Mouse (Mus musculus) midbrain, embryonic 15.5 days (tissue): ENCODE results near the gene Timm17b. TPM values are rescaled to one million over a fixed set of nuclear protein-coding genes. Genes with fewer than 3 reads are reported as not detected.

Source experiments
- ATAC-seq: fragments of 200-750 bp; cut with Nextera tagmentation; replicated peaks from 2 replicates; pipeline ENCODE4 v1.8.0; 2017; ENCODE audit warnings: moderate TSS enrichment
- H3K27ac ChIP-seq: fragments of 300-500 bp; sonication (generic); 2 replicates; pipeline ENCODE4 v1.5.1; 2015; ENCODE audit warnings: mild to moderate bottlenecking, inconsistent platforms
- H3K27me3 ChIP-seq: fragments of 300-500 bp; sonication (generic); replicated peaks from 2 replicates; pipeline ENCODE4 v1.6.1; 2015; ENCODE audit warnings: inconsistent platforms
- H3K36me3 ChIP-seq: fragments of 300-500 bp; sonication (generic); replicated peaks from 2 replicates; pipeline ENCODE4 v1.6.1; 2015; ENCODE audit warnings: inconsistent platforms
- H3K4me1 ChIP-seq: fragments of 300-500 bp; sonication (generic); 2 replicates; pipeline ENCODE4 v1.6.1; 2015; ENCODE audit warnings: inconsistent platforms
- H3K4me2 ChIP-seq: fragments of 300-500 bp; sonication (generic); 2 replicates; pipeline ENCODE4 v1.6.1; 2015; ENCODE audit warnings: inconsistent platforms, mild to moderate bottlenecking, moderate library complexity
- H3K4me3 ChIP-seq: fragments of 300-500 bp; sonication (generic); 2 replicates; pipeline ENCODE4 v1.5.1; 2015; ENCODE audit warnings: mild to moderate bottlenecking, inconsistent platforms
- H3K9ac ChIP-seq: fragments of 300-500 bp; sonication (generic); 2 replicates; pipeline ENCODE4 v1.6.1; 2015; ENCODE audit warnings: mild to moderate bottlenecking, inconsistent platforms
- H3K9me3 ChIP-seq: fragments of 300-500 bp; sonication (generic); 2 replicates; pipeline ENCODE4 v1.6.1; 2016; ENCODE audit warnings: inconsistent platforms
- WGBS: fragments of 180-500 bp; shearing (Covaris S2); methylation state at CpG from one replicate; pipeline ENCODE4 v1.1.7; 2015; ENCODE audit warnings: mixed read lengths; 5-methylcytosine and 5-hydroxymethylcytosine counted together
- polyA plus RNA-seq: library from polyadenylated mRNA; unstranded; fragments of >200 nt; fragmentation: Nextera tagmentation; extraction: Ambion mirVana; gene quantifications from 2 replicates; pipeline ENCODE4 v1.2.1, GENCODE M21; 2015

Gene Timm17b
- polyA plus RNA-seq = 173 and 178 TPM in 2 replicates

DNA sequence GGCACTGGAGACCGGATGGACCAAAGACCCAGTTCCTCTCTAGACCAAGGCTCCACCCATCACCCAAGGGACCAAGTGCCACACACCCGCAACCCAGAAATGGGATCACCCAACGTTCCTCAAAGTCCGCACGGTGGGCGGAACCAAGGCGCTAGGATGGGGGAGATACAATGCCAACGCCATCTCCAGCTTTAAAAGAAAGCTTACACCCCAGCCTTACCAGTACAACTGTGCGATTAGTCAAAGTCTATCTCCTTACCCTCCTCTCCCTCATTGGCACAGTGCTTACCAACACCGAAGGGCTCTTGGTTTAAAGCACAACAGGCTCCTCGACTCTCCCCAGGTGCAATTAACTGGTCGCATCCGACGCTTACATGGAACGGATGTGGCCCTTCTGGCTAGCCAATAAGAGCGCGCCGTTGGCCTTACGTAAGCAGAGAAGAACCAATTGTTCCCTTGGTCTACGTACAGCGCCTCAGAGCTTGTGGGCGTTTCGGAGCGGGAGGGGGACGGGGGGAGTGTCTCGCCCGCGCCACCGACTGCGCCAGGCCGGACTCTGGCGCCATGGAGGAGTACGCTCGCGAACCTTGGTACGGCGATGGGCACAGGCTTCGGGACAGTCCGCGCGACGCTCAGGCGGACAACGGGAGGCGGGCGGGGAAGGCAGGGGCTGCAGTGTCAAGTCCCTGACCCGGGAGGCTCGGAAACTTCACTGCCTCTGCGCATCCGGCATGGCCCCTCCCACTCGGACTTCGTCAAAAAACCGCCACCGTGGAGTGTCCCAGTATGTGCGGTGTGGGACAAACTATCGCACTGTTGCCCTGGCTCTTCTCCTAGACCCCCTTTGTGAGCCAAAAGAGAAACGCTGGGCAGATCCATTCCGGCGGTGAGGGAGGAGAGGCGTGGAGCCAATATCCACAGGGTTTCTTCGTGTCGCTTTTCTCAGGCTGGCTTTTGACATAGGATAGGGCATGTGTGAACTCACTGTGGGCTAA is at the start of gene Timm17b, which contains the start of gene Pqbp1:
Gene Timm17b, plus strand, starts transcription at position 478 of the 995 bp plus-strand sequence.
Gene Pqbp1, minus strand, starts transcription at position 390 of the 995 bp plus-strand sequence.
- Histone ChIP-seq H3K4me2 (peak within 1 kb of the TSS; percentile 54), H3K27me3 (no peaks in the 10 kb centered on the region), H3K9ac (peak within 1 kb of the TSS; percentile 55), H3K36me3 (no peaks in the 10 kb centered on the region; the same call in 1 of the 2 replicates), H3K4me1 (peaks cover 13% of the 10 kb centered on the region), H3K4me3 (peak within 1 kb of the TSS; percentile 60), H3K27ac (peak within 1 kb of the TSS; percentile 92), H3K9me3 (no peaks in the 10 kb centered on the region)
- ATAC-seq = peak; percentile 99
- 19% methylated on average over 58 of the region's 62 CpGs for WGBS

DNA sequence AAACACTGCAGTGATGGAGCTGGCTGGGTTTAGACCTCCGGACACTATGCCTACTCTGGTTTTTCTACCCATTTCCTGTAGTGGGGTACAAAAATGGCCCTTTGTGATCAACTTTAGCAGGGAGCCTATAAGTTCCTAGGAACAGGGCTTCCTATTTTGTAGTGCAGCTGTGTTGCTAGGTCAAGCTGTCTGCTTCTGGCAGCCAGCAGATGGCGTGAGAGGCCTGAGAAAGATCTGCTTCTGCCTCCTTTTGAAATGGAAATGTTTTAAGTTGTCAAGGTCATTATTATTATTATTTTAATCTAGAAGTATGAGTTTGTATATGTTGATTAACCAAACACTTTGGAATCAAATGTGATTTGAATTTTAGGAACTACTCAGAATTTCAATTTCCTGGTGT is 44.6 kb upstream of the Timm17b start:
- 45% methylated on average over 2 of the region's 2 CpGs for WGBS
- Histone ChIP-seq H3K4me1 (no peaks in the 10 kb centered on the region), H3K27ac (no peak overlapping the region), H3K9me3 (no peaks in the 10 kb centered on the region), H3K4me3 (no peak overlapping the region), H3K36me3 (no peaks in the 10 kb centered on the region), H3K4me2 (no peak overlapping the region), H3K27me3 (no peaks in the 10 kb centered on the region), H3K9ac (no peak overlapping the region)
- ATAC-seq = no peak

DNA sequence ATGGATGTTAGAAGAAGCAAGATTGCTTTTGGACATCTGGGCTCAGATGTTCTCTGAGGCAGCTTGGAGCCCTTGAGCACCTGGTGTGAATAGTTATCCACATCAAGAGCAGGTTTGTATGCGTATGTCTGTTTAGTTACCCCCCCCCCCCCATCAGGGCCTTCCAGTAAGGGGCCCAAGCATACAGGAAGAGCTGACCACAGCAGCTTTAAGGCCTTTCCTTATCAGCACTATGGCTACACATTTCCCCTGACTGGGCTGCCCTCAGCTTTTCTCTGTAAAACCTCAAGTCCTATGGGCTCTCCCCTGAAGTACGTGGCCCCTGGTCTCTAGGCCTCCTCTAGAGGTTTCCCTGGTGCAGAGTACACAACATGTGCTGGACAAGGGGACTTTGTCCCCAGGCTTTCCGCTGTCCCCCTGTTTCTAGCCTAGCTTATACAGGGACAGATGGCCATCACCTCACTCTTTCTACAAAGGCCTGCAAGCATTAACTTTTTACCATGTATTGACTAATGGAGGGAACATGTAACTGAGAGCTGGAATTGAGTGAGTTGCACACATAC is 39.9 kb upstream of the Timm17b start:
- no peaks in the 10 kb centered on the region for H3K4me1 ChIP-seq
- WGBS = 87% methylated on average over 3 of the region's 3 CpGs
- H3K27me3 ChIP-seq = no peaks in the 10 kb centered on the region
- no peaks in the 10 kb centered on the region for H3K9me3 ChIP-seq
- no peak overlapping the region for H3K27ac ChIP-seq
- H3K9ac ChIP-seq = no peak overlapping the region
- H3K4me3 ChIP-seq = no peak overlapping the region
- ATAC-seq = no peak
- no peaks in the 10 kb centered on the region for H3K36me3 ChIP-seq
- no peak overlapping the region for H3K4me2 ChIP-seq

DNA sequence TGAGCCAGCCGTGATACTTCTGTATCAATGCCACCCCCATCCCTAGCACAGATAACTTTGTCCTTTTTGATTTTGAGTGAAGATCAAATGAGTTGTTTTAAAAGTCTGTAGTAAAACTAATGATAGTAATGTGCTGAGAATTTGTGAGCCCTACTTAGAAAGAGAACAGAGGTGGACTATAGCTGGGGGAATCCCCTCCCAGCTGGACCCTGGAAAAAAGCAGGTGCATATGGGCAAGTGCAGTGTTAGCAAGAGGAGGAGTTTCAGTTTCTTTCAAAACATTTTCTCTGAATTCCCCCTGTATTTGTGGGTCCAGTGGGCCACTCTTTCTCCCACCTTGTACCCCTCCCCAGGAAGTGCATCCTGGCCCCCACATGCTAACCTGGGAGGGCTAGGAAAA is 36.0 kb upstream of the Timm17b start:
- no peak for ATAC-seq
- Histone ChIP-seq H3K4me1 (no peaks in the 10 kb centered on the region), H3K36me3 (no peaks in the 10 kb centered on the region), H3K4me2 (no peak overlapping the region), H3K9ac (no peak overlapping the region), H3K9me3 (no peaks in the 10 kb centered on the region), H3K27me3 (no peaks in the 10 kb centered on the region), H3K27ac (no peak overlapping the region), H3K4me3 (no peak overlapping the region)
- WGBS = 84% methylated on average over 1 of the region's 1 CpGs

DNA sequence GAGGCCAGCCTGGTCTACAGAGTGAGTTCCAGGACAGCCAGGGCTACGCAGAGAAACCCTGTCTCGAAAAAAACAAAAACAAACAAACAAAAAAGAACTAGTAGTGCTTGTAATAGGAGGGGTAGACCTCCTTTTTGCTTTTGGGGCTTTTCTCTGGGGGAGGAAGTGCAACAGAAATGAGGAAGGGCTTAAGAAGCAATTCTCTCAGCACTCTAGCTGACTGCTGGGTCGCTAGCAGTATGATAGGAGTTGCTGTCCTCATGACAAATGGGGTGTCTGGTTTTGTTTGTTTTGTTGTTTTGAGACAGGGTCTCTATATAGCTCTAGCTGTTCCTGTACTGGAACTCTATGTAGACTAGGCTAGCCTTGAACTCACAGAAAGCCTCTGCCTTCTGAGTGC is 34.6 kb upstream of the Timm17b start:
- Histone ChIP-seq H3K4me3 (no peak overlapping the region), H3K9ac (no peak overlapping the region), H3K36me3 (no peaks in the 10 kb centered on the region), H3K4me1 (no peaks in the 10 kb centered on the region), H3K4me2 (no peak overlapping the region), H3K27me3 (no peaks in the 10 kb centered on the region), H3K9me3 (no peaks in the 10 kb centered on the region), H3K27ac (no peak overlapping the region)
- ATAC-seq = no peak
- WGBS = 80% methylated on average over 3 of the region's 3 CpGs

DNA sequence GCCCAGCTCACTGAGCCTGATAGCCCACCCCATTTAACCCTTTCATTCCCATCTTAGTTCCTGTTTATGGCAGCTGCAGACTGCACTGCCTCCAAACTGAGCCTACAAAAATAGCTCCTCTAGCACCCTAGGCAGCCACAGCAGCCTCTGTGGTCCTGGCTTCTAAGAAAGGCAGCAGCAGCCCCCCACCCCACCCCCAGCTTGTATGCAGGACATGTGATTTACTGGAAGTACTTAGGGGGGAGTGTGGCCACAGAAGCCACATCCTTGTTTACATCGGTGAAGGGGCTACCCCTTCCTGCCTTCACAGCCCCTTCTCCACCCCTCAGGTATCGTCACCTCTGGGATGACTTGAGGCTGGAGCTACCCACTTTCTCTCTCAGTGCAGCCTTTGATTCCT is 33.8 kb upstream of the Timm17b start:
- Histone ChIP-seq H3K27me3 (no peaks in the 10 kb centered on the region), H3K27ac (no peak overlapping the region), H3K4me3 (no peak overlapping the region), H3K4me2 (no peak overlapping the region), H3K9ac (no peak overlapping the region), H3K4me1 (no peaks in the 10 kb centered on the region), H3K9me3 (no peaks in the 10 kb centered on the region), H3K36me3 (no peaks in the 10 kb centered on the region)
- ATAC-seq = no peak
- WGBS = 73% methylated on average over 2 of the region's 2 CpGs

DNA sequence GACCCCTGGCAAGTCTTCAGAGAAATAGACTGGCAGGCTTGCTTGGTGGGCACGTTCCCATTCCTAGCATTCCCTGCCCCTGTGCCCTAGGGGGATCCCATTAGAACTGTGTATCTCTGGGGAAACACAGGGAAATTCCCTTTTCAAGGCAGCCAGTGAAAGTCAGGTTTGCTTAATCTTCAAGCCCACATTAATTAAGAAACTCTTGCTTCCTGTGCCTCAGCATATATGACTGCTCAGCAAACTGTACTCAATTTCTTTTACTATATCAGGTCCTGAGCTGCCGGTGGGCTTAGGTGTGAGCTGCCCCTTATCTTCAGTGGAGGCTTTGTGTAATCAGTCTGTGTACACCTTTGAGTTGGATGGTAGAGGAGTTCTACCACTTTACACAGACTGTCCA is 33.4 kb upstream of the Timm17b start:
- ATAC-seq = no peak
- H3K27ac ChIP-seq = no peak overlapping the region
- no peak overlapping the region for H3K4me2 ChIP-seq
- H3K9ac ChIP-seq = no peak overlapping the region
- H3K4me3 ChIP-seq = no peak overlapping the region
- H3K27me3 ChIP-seq = no peaks in the 10 kb centered on the region
- no peaks in the 10 kb centered on the region for H3K4me1 ChIP-seq
- no peaks in the 10 kb centered on the region for H3K9me3 ChIP-seq
- WGBS = 57% methylated on average over 2 of the region's 2 CpGs
- H3K36me3 ChIP-seq = no peaks in the 10 kb centered on the region

DNA sequence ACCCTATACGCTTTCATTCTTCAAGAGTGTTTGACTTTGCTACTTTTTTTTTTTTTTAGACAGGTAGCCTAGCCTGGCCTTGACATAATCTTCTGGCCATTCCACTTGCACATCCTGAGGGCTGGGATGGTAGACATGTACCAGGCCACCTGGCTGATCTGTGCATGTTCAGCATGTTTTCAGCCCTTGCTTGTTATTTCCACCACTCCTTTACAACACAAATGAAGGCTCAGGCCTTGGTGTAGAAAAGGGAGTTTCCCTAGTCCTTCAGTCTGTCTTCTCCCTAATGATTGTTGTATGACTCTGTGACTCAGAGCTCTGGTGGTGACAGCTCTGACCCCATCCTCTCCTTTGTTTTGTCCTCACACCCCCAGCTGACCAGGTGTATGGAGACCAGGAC is 32.0 kb upstream of the Timm17b start:
- H3K9me3 ChIP-seq = no peaks in the 10 kb centered on the region
- no peaks in the 10 kb centered on the region for H3K4me1 ChIP-seq
- H3K4me2 ChIP-seq = no peak overlapping the region
- H3K9ac ChIP-seq = no peak overlapping the region
- H3K27me3 ChIP-seq = no peaks in the 10 kb centered on the region
- no peak overlapping the region for H3K27ac ChIP-seq
- no peaks in the 10 kb centered on the region; the same call in 1 of the 2 replicates for H3K36me3 ChIP-seq
- no peak for ATAC-seq
- no peak overlapping the region for H3K4me3 ChIP-seq
- 100% methylated on average over 1 of the region's 1 CpGs for WGBS

DNA sequence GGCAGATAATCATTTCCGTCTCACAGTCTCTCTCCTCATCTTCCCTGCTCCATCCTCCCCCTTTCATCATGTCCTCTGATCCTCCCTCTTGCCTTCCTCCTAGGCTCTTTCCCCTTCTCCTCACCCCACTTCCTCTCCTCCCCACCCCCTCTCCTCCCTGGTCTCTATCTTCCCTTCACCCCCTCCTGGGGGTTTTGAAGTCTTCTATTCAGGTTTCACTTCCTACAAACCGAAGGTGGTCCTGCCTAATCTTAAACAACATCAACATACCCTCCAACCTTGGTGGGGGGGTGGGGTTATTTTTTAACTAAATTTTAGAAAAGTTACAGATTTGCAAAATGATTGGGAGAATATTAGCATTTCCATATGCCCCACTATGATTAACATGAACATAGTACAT is 30.7 kb upstream of the Timm17b start:
- Histone ChIP-seq H3K36me3 (no peaks in the 10 kb centered on the region; the same call in 1 of the 2 replicates), H3K9me3 (no peaks in the 10 kb centered on the region), H3K27ac (no peak overlapping the region), H3K4me1 (no peaks in the 10 kb centered on the region), H3K4me3 (no peak overlapping the region), H3K4me2 (no peak overlapping the region), H3K27me3 (no peaks in the 10 kb centered on the region), H3K9ac (no peak overlapping the region)
- ATAC-seq = no peak
- WGBS = 31% methylated on average over 2 of the region's 2 CpGs

DNA sequence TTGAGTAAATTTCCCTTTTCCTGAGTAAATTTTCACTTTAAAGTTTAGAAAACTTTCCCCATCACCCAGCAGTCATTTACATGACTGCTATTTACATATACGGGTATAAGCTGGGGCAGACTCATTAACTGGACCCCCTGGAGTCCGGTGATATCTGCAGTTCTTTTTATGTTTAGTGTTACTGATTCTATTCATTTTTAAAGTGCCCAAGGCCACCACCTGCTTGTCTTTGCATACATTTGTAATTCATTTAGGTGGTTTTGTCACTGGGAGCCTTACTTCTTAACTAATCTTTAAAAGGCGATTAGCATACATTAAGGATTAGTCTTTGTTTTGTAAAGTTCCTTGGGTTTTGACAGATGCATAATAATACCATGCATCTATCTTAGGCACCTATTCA is 29.3 kb upstream of the Timm17b start:
- Histone ChIP-seq H3K4me2 (no peak overlapping the region), H3K27me3 (no peaks in the 10 kb centered on the region), H3K36me3 (no peaks in the 10 kb centered on the region; the same call in 1 of the 2 replicates), H3K4me3 (no peak overlapping the region), H3K27ac (no peak overlapping the region), H3K9me3 (no peaks in the 10 kb centered on the region), H3K9ac (no peak overlapping the region), H3K4me1 (no peaks in the 10 kb centered on the region)
- no peak for ATAC-seq
- 25% methylated on average over 3 of the region's 3 CpGs for WGBS

DNA sequence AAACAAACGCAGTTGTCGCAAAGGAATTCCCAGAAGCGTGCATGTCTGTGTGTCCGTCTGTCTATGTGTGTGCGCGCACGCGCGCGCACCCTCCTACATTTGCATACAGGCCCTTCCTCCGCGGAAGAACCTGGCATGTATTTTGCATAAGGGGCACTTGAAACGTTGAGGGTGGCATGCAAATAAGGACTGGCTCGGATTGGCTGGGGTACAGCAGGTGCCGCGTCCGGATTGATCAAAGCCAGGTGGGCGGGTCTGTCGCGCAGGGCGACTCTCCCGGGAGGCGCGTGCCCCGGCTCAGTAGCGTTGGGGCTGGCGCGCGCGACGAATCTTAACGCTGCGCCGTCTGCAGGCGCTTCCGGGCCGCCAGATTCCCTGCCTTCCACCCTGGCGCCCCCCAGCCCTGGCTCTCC is 21.1 kb upstream of the Timm17b start, which contains the start of gene Pim2:
Gene Pim2, plus strand, starts transcription at position 256 of the 413 bp plus-strand sequence.
- no peaks in the 10 kb centered on the region for H3K27me3 ChIP-seq
- no peaks in the 10 kb centered on the region for H3K9me3 ChIP-seq
- H3K4me2 ChIP-seq = peak within 1 kb of the TSS; percentile 79
- H3K4me3 ChIP-seq = peak within 1 kb of the TSS; percentile 60
- ATAC-seq = peak; percentile 92
- H3K36me3 ChIP-seq = no peaks in the 10 kb centered on the region
- H3K9ac ChIP-seq = peak within 1 kb of the TSS; percentile 68
- 29% methylated on average over 37 of the region's 38 CpGs for WGBS
- peak within 1 kb of the TSS; percentile 79 for H3K27ac ChIP-seq
- H3K4me1 ChIP-seq = peaks cover 10% of the 10 kb centered on the region

DNA sequence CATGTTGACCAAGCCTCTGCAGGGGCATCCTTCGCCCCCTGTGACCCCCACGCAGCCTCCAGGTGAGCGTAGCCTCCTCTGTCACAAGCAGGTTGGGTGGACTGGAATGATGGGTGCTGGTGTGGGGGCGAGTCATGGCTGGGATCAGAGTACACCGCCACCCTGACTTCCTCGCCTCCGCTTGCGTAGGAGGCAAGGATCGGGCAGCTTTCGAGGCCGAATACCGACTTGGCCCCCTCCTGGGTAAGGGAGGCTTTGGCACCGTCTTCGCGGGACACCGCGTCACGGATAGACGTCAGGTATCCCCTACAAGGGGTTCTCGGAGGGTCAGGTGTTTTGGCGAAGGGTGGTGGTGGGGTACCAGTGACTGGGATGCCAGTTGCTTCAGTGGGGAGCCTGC is 20.7 kb upstream of the Timm17b start:
- Histone ChIP-seq H3K9me3 (no peaks in the 10 kb centered on the region), H3K9ac (peak overlapping the region; percentile 68), H3K4me2 (peak overlapping the region; percentile 79), H3K27me3 (no peaks in the 10 kb centered on the region), H3K4me3 (peak overlapping the region; percentile 60), H3K4me1 (peaks cover 10% of the 10 kb centered on the region), H3K27ac (peak overlapping the region; percentile 79), H3K36me3 (no peaks in the 10 kb centered on the region)
- ATAC-seq = peak; percentile 46
- whole genome bisulfite sequencing = 24% methylated on average over 21 of the region's 21 CpGs
